Mouse (Mus musculus): Measurements from ENCODE around the gene Nms.

Nms gene
- long read RNA-seq, experiment 1, result 0 reads
- long read RNA-seq, experiment 2, result 0 reads

DNA sequence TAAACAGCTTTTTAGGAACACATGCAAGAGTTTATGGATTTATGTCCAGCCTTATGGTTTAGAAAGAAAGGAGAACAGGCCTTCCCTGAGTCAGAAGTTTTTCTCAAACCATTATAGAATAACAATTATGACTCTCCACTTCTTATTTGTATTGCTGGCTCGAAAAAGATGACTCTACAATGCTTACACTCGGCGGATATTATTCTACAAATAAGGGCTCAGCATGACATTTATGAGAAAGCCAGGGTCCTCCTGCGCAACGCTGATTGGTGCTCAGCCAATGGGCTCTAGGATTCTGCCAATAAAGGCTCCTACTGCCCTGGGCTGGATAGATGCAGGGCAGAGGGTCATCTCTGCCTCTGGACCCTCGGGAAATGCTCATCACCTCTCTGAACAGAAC is at the start of gene Nms:
Gene Nms, plus strand, starts transcription at position 301 of the 400 bp plus-strand sequence.
- intact Hi-C loops (cut with DNase I), result no loop called here

DNA sequence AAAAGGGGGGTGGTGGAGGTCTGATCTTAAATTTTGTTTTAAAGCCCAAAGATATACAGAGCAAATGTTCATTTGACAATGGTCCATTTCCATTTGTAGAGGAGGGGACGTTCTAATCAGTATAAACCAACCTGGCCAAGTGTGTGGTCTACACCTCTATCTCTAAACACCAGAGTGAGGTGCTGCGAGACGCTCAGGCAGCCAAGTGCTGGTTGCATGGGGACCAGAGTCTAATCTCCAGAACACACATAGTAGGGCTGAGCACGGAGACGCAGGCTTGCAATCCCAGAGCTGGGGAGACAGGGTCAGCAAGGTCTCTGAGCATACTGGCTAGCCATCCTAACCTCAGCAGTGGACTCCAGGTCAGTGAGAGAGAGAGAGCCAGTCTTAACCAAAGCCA is 47.5 kb upstream of the Nms start:
- intact Hi-C loops (cut with DNase I), result no loop called here

DNA sequence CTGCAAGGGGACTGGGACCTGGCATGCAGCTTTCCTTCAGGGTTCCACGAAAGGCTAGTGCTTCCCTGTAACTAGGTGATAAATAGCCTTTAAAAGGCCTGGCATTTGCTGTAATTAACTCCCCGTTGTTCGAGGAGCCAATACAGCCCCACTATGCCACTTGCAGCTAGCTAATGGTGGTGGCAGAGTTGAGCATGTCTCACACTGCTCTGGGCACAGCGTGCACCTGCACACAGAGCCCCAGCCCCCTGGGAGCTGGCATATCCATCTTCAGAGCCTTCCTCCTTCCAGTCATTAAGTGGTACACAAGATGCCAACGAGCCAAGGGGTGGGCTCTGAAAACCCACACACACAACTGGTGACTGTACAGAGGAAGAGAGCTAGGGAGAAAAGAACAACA is 45.9 kb upstream of the Nms start:
- intact Hi-C loops (cut with DNase I), result no loop called here

DNA sequence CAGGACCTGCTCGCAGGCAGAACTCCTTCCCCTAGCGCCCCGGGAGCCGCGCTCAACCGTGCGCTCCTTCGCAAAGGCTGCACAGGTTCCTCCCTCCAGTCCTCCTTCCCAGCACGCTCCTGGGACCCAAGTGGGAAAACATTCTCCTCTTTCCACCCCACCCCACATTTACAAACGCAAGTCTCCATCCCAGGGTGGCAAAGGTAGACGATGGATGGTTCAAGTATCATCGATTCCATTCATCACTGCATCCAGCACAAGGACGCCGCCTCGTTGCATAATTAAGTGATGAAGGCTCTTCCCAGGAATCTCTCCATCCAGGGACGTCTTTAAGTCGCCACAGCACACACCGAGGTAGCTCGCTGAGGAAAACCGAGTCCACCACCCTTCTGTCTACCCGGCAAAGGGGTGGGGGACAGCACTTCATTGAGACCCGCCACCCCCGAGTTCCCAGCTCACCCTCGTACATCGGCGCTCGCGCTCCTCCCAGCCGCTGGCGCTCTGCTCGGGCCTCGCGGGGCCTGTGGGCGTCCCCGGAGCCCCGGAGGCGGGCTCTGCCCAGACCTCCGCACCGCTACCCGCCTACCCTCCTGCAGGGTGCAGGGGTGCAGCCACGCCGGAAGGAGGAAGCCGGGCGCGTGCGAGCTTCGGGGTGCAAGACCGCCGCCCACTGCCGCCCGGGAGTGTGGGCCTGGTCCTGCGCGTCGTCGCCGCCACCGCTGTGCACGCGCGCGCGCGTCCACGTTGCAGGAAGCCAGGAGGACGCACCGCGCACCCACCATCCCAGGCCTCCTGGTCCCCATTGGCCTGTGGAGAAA is 41.3 kb upstream of the Nms start, which contains the start of gene Chst10:
Gene Chst10, minus strand, starts transcription at position 731 of the 818 bp plus-strand sequence.
- intact Hi-C loops (cut with DNase I), result no loop called here

DNA sequence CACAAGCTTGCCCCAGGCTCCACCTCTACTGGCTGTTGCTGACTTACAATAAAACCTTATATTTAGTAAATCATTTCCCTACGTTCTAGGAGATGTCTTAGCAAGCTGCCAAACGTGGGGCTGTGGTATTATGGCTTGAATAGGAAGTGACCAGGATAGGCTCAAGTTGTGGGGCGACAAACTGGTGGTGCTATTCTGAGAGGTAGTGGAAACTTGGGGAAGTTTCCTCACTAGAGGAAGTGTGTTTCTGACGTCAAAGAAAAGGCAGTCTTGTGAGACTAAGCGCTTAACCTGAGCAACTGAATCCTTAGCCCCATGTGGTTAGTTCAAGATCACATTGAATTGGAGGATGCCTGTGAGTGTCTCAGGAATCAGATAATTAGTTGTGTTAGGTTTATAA is 36.4 kb upstream of the Nms start:
- intact Hi-C loops (cut with DNase I), result no loop called here

DNA sequence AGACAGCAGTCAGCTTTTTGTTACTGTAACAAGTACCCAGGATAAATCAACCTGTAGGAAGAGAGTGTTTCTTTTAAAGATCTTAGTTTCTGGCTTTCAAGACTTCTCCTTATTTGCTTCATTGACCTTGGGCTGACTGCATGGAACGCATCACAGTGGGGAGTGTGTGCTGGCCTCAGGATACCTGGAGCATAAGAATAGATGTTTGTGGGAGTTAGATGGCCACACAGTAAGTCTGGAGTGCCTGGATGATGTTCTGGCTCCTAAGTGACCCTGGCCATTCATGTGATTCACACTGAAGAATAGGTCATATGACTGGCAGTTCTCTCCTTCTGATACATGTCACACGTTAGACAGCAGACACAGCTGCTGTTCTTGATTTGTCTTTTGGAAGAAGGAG is 35.0 kb upstream of the Nms start:
- intact Hi-C loops (cut with DNase I), result no loop called here

DNA sequence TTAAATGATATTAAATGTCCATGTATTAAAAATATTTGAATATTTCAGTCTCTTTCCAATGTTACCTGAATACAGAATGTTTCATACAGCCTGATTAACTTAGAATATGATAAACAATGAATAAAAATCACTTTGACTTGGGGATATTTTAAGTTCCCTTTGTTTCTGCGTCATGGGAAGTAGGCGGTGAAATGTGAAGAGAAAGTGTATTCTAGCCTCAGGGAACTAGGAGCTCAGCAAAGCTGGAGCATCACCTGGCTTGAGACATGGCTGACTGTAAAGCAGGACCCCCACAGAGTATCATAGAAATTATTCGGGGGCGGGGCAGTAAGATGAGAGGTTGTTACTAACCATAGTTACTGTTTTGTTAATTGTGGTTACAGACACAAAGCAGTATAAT is 10.0 kb upstream of the Nms start:
- intact Hi-C loops (cut with DNase I), result no loop called here

DNA sequence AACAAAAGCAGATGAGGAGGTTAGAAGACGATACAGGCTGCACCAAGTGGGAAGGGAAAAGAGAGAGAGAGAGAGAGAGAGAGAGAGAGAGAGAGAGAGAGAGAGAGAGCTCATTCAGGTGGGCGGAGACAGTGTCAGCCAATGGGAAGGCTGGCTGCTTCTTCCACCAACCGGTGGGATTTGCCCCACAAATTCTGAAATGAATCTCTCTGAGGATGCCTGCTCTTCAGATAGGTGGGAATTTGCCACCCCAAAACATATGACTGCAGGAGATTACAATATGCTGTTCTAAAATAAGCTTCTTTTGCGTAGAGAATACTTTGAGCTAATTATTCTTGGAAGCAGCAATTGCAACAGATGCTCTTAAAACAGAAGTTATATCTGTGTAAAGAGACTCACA is 9.5 kb upstream of the Nms start:
- intact Hi-C loops (cut with DNase I), result no loop called here

DNA sequence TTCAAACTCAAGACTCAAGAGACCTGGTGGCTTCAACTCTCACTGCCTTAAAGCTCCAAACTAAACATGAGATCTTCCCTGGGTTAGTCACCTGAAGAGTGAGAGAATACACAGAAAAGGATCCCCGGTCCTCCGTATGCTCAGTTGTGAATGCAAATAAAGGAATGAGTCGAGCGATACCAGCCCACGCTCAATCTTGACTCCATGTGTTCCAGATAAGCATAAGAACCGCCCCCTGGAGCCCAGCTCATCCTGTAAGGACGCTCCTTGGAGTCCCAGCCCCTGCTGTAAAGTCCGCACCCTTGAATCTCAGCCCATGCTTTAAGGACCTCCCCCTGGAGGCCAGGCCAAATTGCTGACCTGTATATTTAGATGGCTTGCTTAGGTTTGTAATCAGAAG is 8.2 kb upstream of the Nms start:
- intact Hi-C loops (cut with DNase I), result no loop called here

DNA sequence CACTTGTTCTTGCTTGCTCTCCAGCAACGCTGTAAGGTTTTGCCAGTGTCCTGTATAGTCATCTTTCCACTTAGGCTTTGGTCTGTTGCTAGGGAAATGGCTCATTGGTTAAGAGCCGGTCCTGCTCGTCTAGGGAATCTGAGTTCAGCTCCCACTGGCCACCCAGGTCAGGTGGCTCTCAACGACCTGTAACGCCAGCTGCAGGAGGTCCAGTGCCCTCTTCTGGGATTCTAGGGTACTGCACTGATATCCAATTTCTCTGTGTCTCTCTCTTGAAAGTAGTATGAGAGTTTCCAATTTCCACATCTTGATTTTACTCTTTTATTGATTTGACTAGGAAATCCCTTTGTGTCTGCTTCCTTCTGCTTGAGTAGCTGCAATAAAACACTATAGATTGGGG is 4.3 kb upstream of the Nms start:
- intact Hi-C loops (cut with DNase I), result no loop called here

DNA sequence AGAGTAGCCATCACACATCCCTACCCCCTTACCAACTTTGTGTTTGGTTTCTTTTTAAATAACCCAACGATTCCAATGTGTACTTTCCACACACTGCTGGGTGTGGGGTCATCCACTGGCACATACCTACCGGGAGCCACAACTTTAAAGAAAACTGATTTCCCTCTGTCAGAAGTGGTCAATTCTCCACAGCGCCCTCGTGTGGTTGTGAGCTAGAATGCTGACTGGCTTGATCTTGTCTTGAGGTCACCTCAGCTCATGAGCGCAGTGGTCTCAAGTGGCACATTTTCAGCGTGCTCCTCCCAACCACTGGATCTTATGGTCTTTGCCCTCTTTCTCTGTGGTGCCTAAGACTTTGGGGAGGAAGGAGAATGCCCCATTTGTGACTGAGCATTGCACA is 2.2 kb upstream of the Nms start:
- intact Hi-C loops (cut with DNase I), result loop anchor here (2.0 kb wide), 1 partner anchor 74 kb away; no protein-coding TSS in a partner anchor

DNA sequence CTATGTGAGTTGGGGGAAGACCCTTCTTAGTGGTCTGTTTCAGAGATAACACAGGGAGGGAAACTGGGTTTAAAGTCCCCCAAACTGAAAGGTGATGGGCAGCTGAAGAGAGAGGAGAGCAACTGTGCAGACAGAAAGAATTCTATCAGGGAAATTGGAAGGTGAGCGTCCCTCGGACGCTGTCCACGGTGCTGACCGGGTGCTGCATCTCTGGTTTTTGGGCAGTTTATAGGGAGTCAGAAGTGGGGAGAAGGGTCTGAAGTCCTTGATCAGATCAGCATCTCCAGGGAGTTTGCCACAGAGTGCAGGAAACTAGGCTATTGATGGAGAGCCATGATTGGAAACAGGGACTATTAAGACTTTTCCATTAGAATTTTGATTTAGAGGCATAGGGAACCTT is 659 bp downstream of the Nms start:
- intact Hi-C loops (cut with DNase I), result no loop called here

DNA sequence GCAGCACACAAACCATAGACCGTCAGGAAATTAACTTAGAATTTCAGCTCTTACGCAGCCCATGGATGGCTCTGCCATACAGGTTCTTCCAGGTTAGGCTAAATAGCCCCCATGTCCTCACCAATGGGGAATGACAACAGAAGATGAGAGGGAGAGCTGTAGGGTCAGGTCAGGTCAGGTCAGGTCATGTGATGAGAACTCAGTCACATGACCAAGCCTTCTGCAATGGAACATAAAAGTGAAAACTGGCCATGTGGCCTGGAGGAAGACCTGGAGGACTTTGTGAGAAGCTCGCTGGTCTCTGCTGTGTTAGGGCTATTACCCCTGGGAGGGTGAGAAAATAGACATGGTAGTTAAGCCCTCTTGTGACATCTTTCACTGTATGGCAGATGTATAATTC is 17.5 kb downstream of the Nms start:
- intact Hi-C loops (cut with DNase I), result no loop called here

DNA sequence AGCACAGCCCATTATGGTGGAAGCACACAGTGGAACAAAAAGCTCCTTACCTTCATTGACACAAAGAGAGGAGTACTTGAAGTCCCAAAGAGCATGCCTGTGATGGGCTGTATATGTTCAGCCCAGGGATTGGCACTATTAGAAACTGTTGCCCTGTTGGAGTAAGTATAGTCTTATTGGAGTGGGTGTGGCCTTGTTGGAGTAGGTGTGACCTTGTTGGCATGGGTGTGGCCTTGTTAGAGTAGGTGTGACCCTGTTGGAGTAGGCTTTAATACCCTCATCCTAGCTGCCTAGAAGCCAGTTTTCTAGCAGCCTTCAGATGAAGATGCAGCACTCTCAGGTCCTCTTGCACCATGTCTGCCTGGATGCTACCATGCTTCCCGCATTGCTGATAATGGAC is 30.2 kb downstream of the Nms start:
- intact Hi-C loops (cut with DNase I), result no loop called here

DNA sequence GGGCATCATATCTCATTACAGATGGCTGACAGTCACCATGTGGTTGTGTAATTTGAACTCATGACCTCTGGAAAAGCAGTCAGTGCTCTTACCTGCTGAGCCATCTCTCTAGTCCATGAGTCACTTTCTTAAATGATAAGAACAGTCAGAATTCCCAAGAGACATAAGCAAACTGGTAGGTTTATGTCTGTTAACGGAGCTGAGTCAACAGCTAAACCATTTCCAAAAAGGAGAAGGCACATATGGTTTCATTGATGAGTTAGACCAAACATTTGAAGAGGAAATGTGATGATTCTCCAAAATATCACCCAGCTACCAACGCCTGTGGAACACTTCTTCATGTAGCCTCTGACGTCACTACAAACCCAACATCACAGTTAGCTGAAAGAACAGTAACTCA is 32.8 kb downstream of the Nms start:
- intact Hi-C loops (cut with DNase I), result no loop called here

DNA sequence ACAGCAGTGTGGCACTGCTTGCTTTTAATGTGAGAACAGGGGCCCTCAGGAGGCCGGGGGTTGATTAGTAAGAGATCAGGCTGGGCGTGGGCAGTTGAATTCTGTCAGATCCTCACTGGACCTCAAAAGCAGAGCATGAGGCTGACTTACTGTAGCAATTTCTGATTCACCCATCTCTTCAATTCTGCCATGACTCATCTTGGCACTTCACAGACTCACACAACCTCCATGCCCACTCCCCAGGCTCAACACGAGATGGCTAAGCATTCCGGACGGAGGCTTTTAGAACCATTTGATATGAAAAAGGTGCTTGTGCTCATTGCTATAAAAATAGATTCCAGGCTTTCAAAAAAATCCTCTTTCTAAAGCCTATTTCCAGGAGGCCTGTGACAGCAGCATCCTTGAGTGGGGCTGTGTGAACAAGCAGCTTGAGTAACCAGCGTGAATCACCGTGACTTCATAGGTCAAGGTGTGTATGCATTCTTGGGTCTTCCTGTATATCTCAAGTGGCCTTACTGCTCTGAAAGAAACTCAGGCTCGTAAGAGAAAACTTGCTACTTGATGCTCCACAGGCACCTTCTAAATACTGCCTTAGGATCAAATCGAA is 34.1 kb downstream of the Nms start:
- intact Hi-C loops (cut with DNase I), result no loop called here

DNA sequence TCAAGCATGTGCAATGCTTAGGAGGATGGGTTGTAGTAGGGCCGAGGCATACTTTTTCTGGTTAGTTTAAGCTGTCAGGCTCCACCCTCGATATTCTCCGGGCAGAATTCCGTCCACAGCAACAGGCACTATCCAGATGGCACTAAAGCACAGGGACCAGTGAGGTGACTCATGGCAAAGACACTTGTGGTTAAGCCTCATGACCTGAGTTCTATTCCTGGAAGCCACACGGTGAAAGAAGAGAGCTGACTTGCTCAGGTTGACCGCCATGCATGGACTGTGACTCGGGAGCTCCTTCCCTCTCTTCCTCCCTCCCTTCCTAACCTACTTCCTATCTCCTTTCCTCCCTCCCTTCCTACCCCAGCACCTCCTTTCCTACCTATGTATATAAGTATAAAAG is 41.0 kb downstream of the Nms start:
- intact Hi-C loops (cut with DNase I), result no loop called here

DNA sequence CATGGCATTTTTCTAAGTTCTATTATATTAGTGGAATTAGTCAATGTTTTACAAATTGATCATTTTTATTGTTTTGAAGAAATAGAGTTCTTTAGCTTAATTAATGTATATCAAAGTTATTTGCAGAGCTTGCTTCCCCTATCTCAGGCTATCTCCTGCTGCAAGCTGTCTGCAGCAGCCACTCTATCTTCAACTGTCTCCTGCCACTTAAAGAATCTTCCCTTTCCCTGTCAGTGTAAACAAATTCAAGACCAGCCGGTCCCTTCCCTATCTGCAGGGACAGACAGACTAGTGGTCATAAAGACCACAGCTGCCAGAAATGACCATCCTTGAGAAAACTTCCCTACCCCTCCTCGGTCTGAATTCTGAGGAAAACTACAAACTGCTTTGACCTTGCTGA is 44.9 kb downstream of the Nms start:
- intact Hi-C loops (cut with DNase I), result no loop called here

DNA sequence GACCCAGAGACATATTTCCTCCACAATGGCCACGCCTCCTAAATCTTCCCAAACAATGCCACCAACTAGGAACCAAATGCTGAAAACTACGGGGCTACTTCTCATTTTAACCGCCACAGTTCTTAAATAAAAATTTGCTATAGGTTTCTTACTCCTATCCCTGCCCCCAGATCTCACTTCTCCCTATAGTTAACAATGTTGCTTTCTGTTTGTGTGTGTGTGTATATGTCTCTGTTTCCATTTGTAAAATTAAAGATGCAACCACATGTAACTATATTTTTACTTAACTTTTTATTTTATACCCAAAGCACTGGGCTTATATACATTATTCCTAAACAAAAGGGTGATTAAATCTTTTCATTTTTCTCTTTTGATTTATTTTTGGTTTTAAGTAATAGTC is 46.4 kb downstream of the Nms start, which contains the start of gene Pdcl3:
Gene Pdcl3, plus strand, starts transcription at position 301 of the 400 bp plus-strand sequence.
- intact Hi-C loops (cut with DNase I), result no loop called here

DNA sequence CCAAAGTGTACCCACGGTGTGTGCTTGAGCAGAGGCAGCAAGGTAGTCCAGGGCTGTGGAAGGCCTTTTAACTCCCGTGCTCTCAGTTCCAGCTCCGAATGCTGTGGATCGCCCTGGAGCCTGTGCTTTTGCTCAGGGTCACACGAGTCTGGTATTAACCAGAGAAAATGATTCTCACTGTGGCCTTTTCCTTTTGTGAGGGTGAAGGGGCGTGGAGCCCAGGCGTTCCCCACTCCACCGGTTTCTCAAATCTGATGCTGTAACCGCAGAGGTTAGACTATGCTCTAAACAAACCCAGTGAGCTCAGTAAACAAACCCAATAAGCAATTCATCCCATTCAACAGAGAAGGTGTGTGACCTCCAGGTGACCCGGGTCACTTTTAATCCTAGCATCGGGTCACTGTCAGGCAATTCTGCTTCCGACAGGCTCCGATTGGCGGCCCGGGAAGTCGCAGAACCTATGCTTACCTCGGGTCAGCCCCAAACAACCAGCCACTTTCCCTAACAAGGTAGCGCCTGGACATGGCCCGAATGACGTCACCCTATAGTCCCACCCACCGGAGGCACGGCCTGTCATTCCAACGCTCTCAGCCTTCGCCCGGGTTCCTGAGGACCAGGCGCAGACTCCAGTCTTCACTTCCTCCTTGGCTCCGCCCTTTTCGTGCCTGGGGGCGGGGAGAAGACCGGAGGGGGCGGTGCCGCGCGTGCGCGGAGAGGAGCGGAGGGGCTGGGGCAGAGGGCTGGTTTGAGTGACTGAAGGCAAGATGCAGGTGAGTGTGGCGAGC is 48.3 kb downstream of the Nms start:
- intact Hi-C loops (cut with DNase I), result no loop called here

DNA sequence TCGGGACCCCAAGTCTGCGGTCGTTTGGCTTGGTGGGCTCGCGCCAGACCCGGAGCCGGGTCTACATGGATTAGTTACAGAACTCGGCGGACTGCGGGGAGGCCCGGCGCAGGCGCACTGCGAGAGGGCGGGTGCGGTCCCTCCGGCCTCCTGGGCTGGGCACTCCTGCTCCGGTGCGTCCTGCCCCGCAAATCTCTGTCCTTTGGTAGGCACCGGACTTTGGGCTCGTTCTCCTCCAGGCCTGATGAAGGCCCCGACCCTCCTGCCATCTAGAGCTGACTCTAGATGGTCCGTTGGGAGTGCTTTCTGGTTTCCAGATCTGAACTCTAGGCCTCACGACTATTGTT is 48.9 kb downstream of the Nms start:
- intact Hi-C loops (cut with DNase I), result no loop called here

DNA sequence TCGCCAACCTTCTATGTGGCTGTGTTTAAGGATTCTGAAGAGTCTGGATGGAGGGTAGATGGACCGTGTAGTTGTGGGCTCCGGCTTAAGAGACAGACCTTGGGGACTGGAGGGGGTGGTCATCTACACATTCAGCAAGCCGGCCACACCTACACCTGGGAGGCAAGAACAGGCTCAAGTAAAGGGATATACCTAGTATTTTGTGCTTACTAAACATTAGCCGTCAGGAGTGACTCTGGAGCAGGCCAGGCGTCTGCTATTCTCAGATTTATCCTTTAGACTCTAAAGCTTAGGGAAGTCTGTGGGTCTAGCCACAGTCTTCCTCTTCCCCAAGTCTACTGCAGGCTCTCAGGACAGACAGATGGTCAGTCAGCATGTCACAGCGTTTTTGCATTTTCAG is 49.4 kb downstream of the Nms start:
- intact Hi-C loops (cut with DNase I), result no loop called here

Data from adrenal gland (tissue).